Mouse (Mus musculus): ENCODE measurements around the gene Enox1. TPM values are rescaled to one million over a fixed set of nuclear protein-coding genes. Genes with fewer than 3 reads are reported as not detected.
A peak's percentile ranks its signal among the peaks of the same experiment; 100 is the strongest.

Gene Enox1
- polyA plus RNA-seq, 1 experiment from 2014 or later: 0.58 TPM

- no peak overlapping the region for H3K9ac ChIP-seq
- H3K27me3 ChIP-seq (replicated peaks): no peaks in the 10 kb centered on the region
- no peak overlapping the region for H3K4me3 ChIP-seq
- H3K27ac ChIP-seq: no peak overlapping the region
- ATAC-seq: no peak
- no peaks in the 10 kb centered on the region for H3K36me3 ChIP-seq
- 79% methylated on average over 2 of the region's 2 CpGs for WGBS (ENCODE audit: insufficient replicate concordance)
- H3K9me3 ChIP-seq (replicated peaks): no peaks in the 10 kb centered on the region
- H3K4me1 ChIP-seq: no peaks in the 10 kb centered on the region
- no peak overlapping the region for H3K4me2 ChIP-seq
These were observed 195.3 kb downstream of the Enox1 start for GRCm38 (mm10) chr14:77351803-77352352.

GRCm38 (mm10) chr14:77362662-77363061 lies 206.1 kb downstream of the Enox1 start:
- Histone ChIP-seq H3K4me2 (no peak overlapping the region), H3K36me3 (no peaks in the 10 kb centered on the region), H3K9me3 (replicated peaks) (no peaks in the 10 kb centered on the region), H3K27ac (no peak overlapping the region), H3K27me3 (replicated peaks) (no peaks in the 10 kb centered on the region), H3K9ac (no peak overlapping the region), H3K4me1 (no peaks in the 10 kb centered on the region), H3K4me3 (no peak overlapping the region)
- ATAC-seq: no peak
- 62% methylated on average over 4 of the region's 4 CpGs for WGBS (ENCODE audit: insufficient replicate concordance)

GRCm38 (mm10) chr14:77368411-77368810 lies 211.8 kb downstream of the Enox1 start:
- ATAC-seq: no peak
- Histone ChIP-seq H3K9ac (no peak overlapping the region), H3K27ac (no peak overlapping the region), H3K4me1 (no peaks in the 10 kb centered on the region), H3K4me2 (no peak overlapping the region), H3K9me3 (replicated peaks) (no peaks in the 10 kb centered on the region), H3K36me3 (no peaks in the 10 kb centered on the region), H3K4me3 (no peak overlapping the region), H3K27me3 (replicated peaks) (no peaks in the 10 kb centered on the region)
- WGBS (ENCODE audit: insufficient replicate concordance): 66% methylated on average over 8 of the region's 8 CpGs

GRCm38 (mm10) chr14:77369070-77369469 lies 212.5 kb downstream of the Enox1 start:
- no peaks in the 10 kb centered on the region for H3K36me3 ChIP-seq
- WGBS (ENCODE audit: insufficient replicate concordance): 66% methylated on average over 2 of the region's 2 CpGs
- no peak for ATAC-seq
- H3K9me3 ChIP-seq (replicated peaks): no peaks in the 10 kb centered on the region
- no peak overlapping the region for H3K4me2 ChIP-seq
- no peak overlapping the region for H3K27ac ChIP-seq
- H3K9ac ChIP-seq: no peak overlapping the region
- H3K4me3 ChIP-seq: no peak overlapping the region
- H3K27me3 ChIP-seq (replicated peaks): no peaks in the 10 kb centered on the region
- no peaks in the 10 kb centered on the region for H3K4me1 ChIP-seq

GRCm38 (mm10) chr14:77370521-77370920 lies 214.0 kb downstream of the Enox1 start:
- Histone ChIP-seq H3K27ac (no peak overlapping the region), H3K9me3 (replicated peaks) (no peaks in the 10 kb centered on the region), H3K36me3 (no peaks in the 10 kb centered on the region), H3K27me3 (replicated peaks) (no peaks in the 10 kb centered on the region), H3K4me3 (no peak overlapping the region), H3K4me1 (peaks cover 4% of the 10 kb centered on the region; the same call in 1 of the 2 replicates), H3K4me2 (no peak overlapping the region), H3K9ac (no peak overlapping the region)
- no peak for ATAC-seq
- WGBS (ENCODE audit: insufficient replicate concordance): 42% methylated on average over 3 of the region's 3 CpGs

GRCm38 (mm10) chr14:77371977-77372376 lies 215.4 kb downstream of the Enox1 start:
- Histone ChIP-seq H3K4me3 (no peak overlapping the region), H3K9ac (no peak overlapping the region), H3K4me2 (no peak overlapping the region), H3K27me3 (replicated peaks) (no peaks in the 10 kb centered on the region), H3K36me3 (no peaks in the 10 kb centered on the region), H3K9me3 (replicated peaks) (no peaks in the 10 kb centered on the region), H3K4me1 (peaks cover 4% of the 10 kb centered on the region; the same call in 1 of the 2 replicates), H3K27ac (no peak overlapping the region)
- ATAC-seq: no peak
- WGBS (ENCODE audit: insufficient replicate concordance): 55% methylated on average over 5 of the region's 5 CpGs

- Histone ChIP-seq H3K4me1 (peaks cover 4% of the 10 kb centered on the region; the same call in 1 of the 2 replicates), H3K27me3 (replicated peaks) (no peaks in the 10 kb centered on the region; the same call in 1 of the 2 replicates), H3K27ac (no peak overlapping the region), H3K9me3 (replicated peaks) (no peaks in the 10 kb centered on the region), H3K9ac (no peak overlapping the region), H3K4me2 (no peak overlapping the region), H3K4me3 (no peak overlapping the region), H3K36me3 (no peaks in the 10 kb centered on the region)
- no peak for ATAC-seq
- 41% methylated on average over 3 of the region's 3 CpGs for WGBS (ENCODE audit: insufficient replicate concordance)
These were observed 216.6 kb downstream of the Enox1 start for GRCm38 (mm10) chr14:77373119-77373518.

GRCm38 (mm10) chr14:77375054-77375453 lies 218.5 kb downstream of the Enox1 start:
- H3K27me3 ChIP-seq (replicated peaks): no peaks in the 10 kb centered on the region; the same call in 1 of the 2 replicates
- 19% methylated on average over 2 of the region's 2 CpGs for WGBS (ENCODE audit: insufficient replicate concordance)
- no peaks in the 10 kb centered on the region for H3K9me3 ChIP-seq (replicated peaks)
- H3K9ac ChIP-seq: no peak overlapping the region
- no peaks in the 10 kb centered on the region for H3K36me3 ChIP-seq
- ATAC-seq: 0 out of 2 replicates have a peak, but pooled peaks have one; percentile 18
- no peak overlapping the region for H3K4me3 ChIP-seq
- no peak overlapping the region for H3K27ac ChIP-seq
- no peak overlapping the region for H3K4me2 ChIP-seq
- peaks cover 4% of the 10 kb centered on the region; the same call in 1 of the 2 replicates for H3K4me1 ChIP-seq

- Histone ChIP-seq H3K9ac (no peak overlapping the region), H3K27me3 (replicated peaks) (no peaks in the 10 kb centered on the region; the same call in 1 of the 2 replicates), H3K4me3 (no peak overlapping the region), H3K27ac (no peak overlapping the region), H3K9me3 (replicated peaks) (no peaks in the 10 kb centered on the region), H3K4me1 (peaks cover 4% of the 10 kb centered on the region; the same call in 1 of the 2 replicates), H3K4me2 (no peak overlapping the region), H3K36me3 (no peaks in the 10 kb centered on the region)
- WGBS (ENCODE audit: insufficient replicate concordance): 27% methylated on average over 9 of the region's 9 CpGs
- ATAC-seq: no peak
These were observed 219.1 kb downstream of the Enox1 start for GRCm38 (mm10) chr14:77375618-77376017.

GRCm38 (mm10) chr14:77376731-77377130 lies 220.2 kb downstream of the Enox1 start:
- no peak overlapping the region for H3K4me2 ChIP-seq
- H3K4me1 ChIP-seq: peaks cover 4% of the 10 kb centered on the region; the same call in 1 of the 2 replicates
- H3K4me3 ChIP-seq: no peak overlapping the region
- H3K27ac ChIP-seq: no peak overlapping the region
- no peaks in the 10 kb centered on the region; the same call in 1 of the 2 replicates for H3K27me3 ChIP-seq (replicated peaks)
- 22% methylated on average over 7 of the region's 7 CpGs for WGBS (ENCODE audit: insufficient replicate concordance)
- ATAC-seq: no peak
- no peaks in the 10 kb centered on the region for H3K36me3 ChIP-seq
- no peak overlapping the region for H3K9ac ChIP-seq
- H3K9me3 ChIP-seq (replicated peaks): no peaks in the 10 kb centered on the region

- H3K4me1 ChIP-seq: peaks cover 4% of the 10 kb centered on the region; the same call in 1 of the 2 replicates
- H3K9me3 ChIP-seq (replicated peaks): no peaks in the 10 kb centered on the region
- no peaks in the 10 kb centered on the region for H3K36me3 ChIP-seq
- 74% methylated on average over 3 of the region's 3 CpGs for WGBS (ENCODE audit: insufficient replicate concordance)
- no peak overlapping the region for H3K4me2 ChIP-seq
- H3K27ac ChIP-seq: no peak overlapping the region
- no peak for ATAC-seq
- H3K4me3 ChIP-seq: no peak overlapping the region
- no peak overlapping the region for H3K9ac ChIP-seq
- no peaks in the 10 kb centered on the region; the same call in 1 of the 2 replicates for H3K27me3 ChIP-seq (replicated peaks)
These were observed 220.9 kb downstream of the Enox1 start for GRCm38 (mm10) chr14:77377439-77377838.

- Histone ChIP-seq H3K36me3 (no peaks in the 10 kb centered on the region), H3K4me3 (no peak overlapping the region), H3K4me1 (peaks cover 4% of the 10 kb centered on the region; the same call in 1 of the 2 replicates), H3K4me2 (no peak overlapping the region), H3K27me3 (replicated peaks) (no peaks in the 10 kb centered on the region; the same call in 1 of the 2 replicates), H3K9ac (no peak overlapping the region), H3K9me3 (replicated peaks) (no peaks in the 10 kb centered on the region), H3K27ac (no peak overlapping the region)
- no peak for ATAC-seq
- WGBS (ENCODE audit: insufficient replicate concordance): 58% methylated on average over 5 of the region's 5 CpGs
These were observed 221.3 kb downstream of the Enox1 start for GRCm38 (mm10) chr14:77377873-77378272.

- Histone ChIP-seq H3K4me2 (no peak overlapping the region), H3K27ac (no peak overlapping the region), H3K9me3 (replicated peaks) (no peaks in the 10 kb centered on the region), H3K9ac (no peak overlapping the region), H3K4me3 (no peak overlapping the region), H3K4me1 (no peaks in the 10 kb centered on the region), H3K36me3 (no peaks in the 10 kb centered on the region), H3K27me3 (replicated peaks) (no peaks in the 10 kb centered on the region; the same call in 1 of the 2 replicates)
- 54% methylated on average over 2 of the region's 2 CpGs for WGBS (ENCODE audit: insufficient replicate concordance)
- ATAC-seq: no peak
These were observed 225.0 kb downstream of the Enox1 start for GRCm38 (mm10) chr14:77381532-77381931.

All from liver, embryonic 12.5 days (tissue).